Mouse (Mus musculus) hindbrain, embryonic 15.5 days (tissue): Measurements from ENCODE around the gene Gm20890. TPM values are rescaled to one million over a fixed set of nuclear protein-coding genes. Genes with fewer than 3 reads are reported as not detected.
"Not testable (repeated sequence)": the region's sequence is repeated elsewhere in the genome, so short reads cannot be mapped to it uniquely, and the experiment has no call there.

Experiments used
- ATAC-seq: fragments of 200-750 bp; cut with Nextera tagmentation; 2 replicates; pipeline ENCODE4 v1.8.0; 2017; ENCODE audit warnings: low read depth, moderate number of reproducible peaks, moderate TSS enrichment; ENCODE audit not compliant: low FRiP score
- H3K27ac ChIP-seq: fragments of 300-500 bp; sonication (generic); replicated peaks from 2 replicates; pipeline ENCODE4 v1.5.1; 2015; ENCODE audit warnings: mild to moderate bottlenecking, inconsistent platforms
- H3K27me3 ChIP-seq: fragments of 300-500 bp; sonication (generic); 2 replicates; pipeline ENCODE4 v1.6.1; 2015; ENCODE audit warnings: control low read depth, inconsistent platforms
- H3K36me3 ChIP-seq: fragments of 300-500 bp; sonication (generic); 2 replicates; pipeline ENCODE4 v1.6.1; 2015; ENCODE audit warnings: control low read depth, inconsistent platforms
- H3K4me1 ChIP-seq: fragments of 300-500 bp; sonication (generic); replicated peaks from 2 replicates; pipeline ENCODE4 v1.6.1; 2015; ENCODE audit warnings: control low read depth, inconsistent platforms
- H3K4me2 ChIP-seq: fragments of 300-500 bp; sonication (generic); 2 replicates; pipeline ENCODE4 v1.6.1; 2015; ENCODE audit warnings: moderate library complexity, mild to moderate bottlenecking, inconsistent platforms
- H3K4me3 ChIP-seq: fragments of 300-500 bp; sonication (generic); 2 replicates; pipeline ENCODE4 v1.5.1; 2015; ENCODE audit warnings: mild to moderate bottlenecking, inconsistent platforms
- H3K9ac ChIP-seq: fragments of 300-500 bp; sonication (generic); 2 replicates; pipeline ENCODE4 v1.6.1; 2015; ENCODE audit warnings: inconsistent platforms
- H3K9me3 ChIP-seq: fragments of 300-500 bp; sonication (generic); 2 replicates; pipeline ENCODE4 v1.6.1; 2016; ENCODE audit warnings: control low read depth, inconsistent platforms
- WGBS: fragments of 180-500 bp; shearing (Covaris S2); methylation state at CpG from one replicate; pipeline ENCODE4 v1.1.7; 2015; 5-methylcytosine and 5-hydroxymethylcytosine counted together
- polyA plus RNA-seq: library from polyadenylated mRNA; unstranded; fragments of >200 nt; fragmentation: Nextera tagmentation; extraction: Ambion mirVana; gene quantifications from 2 replicates; pipeline ENCODE4 v1.2.1, GENCODE M21; 2015

The Gm20890 gene
- not detected in 2 replicates for polyA plus RNA-seq

- H3K36me3 ChIP-seq, ATAC-seq, H3K4me1 ChIP-seq, H3K27me3 ChIP-seq, H3K9me3 ChIP-seq, H3K4me3 ChIP-seq, H3K27ac ChIP-seq, H3K4me2 ChIP-seq, H3K9ac ChIP-seq: not testable (repeated sequence)
- no CpG with 5 or more reads among the region's 5 CpGs for WGBS
Measured at GRCm38 (mm10) chrY:26776699-26777098, at the start of gene Gm20890. Gm20890 (minus strand) TSS chrY:26776799.
